Mouse (Mus musculus): ENCODE results near the gene Tnf.

The Tnf gene

DNA sequence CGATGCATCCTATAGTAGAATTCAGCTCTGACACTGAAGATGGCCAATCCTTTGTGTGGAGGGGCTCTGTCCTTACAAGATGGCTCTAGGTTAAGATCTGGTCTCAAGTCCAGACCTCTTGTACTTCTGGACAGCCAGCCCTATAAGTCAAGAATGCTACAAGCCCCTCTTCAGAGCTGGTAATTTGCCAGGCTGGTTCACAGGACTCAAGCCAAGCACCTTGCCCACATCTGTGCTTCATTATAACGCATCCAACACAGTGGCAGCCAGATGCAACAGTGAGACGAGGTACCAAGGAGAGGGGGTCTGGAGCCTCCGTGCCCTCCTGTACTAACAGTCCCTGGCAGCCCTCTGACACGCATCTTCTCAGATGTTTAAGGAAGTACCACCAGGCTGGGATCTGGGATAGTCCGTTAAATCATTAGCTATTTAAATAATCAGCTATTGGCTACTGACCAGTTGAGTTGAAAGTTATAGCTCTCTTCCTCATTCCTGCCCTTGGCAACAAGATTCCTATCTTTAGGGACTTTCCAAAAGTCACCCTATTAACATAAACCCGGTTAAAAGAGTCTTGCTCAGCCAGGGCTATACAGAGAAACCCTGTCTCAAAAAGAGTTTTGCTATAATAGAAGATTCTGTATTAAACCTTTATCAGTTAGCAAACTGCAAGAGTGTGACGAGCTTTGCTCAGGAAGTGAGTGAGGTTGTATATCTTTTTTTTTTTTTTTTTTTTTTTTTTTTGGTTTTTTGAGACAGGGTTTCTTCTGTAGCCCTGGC, 27.4 kb downstream of the Tnf start:
- no peak for DNase-seq (ENCODE audit: low read depth, low spot score)

DNA sequence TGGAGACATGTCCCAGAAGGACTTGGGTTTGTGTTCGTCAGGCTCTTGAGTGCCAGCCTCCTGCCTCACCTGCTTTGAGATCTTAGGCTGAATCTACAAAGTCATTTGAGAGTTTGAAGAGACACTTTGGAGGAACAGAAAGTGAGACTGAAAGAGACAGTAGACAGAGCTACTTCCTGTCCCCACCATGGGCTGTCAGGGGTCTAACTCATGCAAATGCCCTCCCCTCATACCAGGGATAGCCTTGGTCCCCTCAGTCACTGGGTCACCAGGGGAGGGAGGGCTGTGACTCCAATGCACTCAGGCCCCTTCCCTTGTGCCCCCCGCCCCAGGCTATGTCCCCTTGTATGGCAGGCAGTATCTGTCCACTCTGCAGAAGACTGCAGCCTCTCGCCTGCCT, 28.5 kb downstream of the Tnf start:
- no peak for DNase-seq (ENCODE audit: low read depth, low spot score)

DNA sequence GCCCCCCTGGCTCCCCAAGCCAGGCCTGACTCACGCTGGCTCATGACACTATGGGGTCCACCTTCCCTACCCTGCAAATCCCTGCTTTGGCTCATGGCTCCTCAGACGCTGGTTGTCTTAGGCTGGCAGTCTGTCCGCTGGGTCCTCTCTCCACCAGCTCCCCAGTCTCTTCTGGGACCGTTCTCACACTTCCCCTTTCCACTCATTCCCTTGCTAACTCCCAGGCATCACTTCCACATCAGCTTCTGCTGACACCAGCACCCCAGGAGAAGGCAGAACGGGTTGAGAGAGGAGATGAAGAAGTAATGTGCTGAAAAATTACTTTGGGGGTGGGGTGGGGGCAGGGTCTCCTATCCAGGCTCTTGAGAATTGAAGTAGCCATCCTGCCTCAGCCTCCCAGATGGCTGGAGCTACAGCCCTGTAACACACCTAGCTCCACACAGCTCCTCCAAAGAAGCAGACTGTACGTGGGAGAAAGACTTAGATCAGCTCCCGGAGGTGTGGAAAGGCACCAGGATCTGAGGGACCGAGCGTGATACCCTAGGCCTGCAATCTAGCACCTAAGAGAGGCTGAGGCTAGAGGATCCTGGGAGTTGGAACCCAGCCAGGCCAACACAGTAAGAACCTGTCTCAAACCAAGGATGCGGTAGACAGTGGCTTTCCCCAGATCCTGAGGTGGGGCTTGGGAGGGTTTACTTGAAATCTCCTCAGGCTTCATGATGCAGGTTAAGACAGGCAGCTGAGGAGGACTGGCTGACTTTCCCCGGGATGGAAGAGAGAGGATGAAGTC, 29.2 kb downstream of the Tnf start:
- DNase-seq (ENCODE audit: low read depth, low spot score), result no peak

GRCm38 (mm10) chr17:35168541-35169207, 33.1 kb downstream of the Tnf start:
- peak; percentile 82 for DNase-seq (ENCODE audit: low read depth, low spot score)

- no peak for DNase-seq (ENCODE audit: low read depth, low spot score)
Measured at GRCm38 (mm10) chr17:35167794-35168193, 34.0 kb downstream of the Tnf start.

GRCm38 (mm10) chr17:35166352-35167035, 35.3 kb downstream of the Tnf start:
- DNase-seq (ENCODE audit: low read depth, low spot score), result peak; percentile 97

GRCm38 (mm10) chr17:35165451-35166155, 36.2 kb downstream of the Tnf start:
- DNase-seq (ENCODE audit: low read depth, low spot score), result no peak

DNA sequence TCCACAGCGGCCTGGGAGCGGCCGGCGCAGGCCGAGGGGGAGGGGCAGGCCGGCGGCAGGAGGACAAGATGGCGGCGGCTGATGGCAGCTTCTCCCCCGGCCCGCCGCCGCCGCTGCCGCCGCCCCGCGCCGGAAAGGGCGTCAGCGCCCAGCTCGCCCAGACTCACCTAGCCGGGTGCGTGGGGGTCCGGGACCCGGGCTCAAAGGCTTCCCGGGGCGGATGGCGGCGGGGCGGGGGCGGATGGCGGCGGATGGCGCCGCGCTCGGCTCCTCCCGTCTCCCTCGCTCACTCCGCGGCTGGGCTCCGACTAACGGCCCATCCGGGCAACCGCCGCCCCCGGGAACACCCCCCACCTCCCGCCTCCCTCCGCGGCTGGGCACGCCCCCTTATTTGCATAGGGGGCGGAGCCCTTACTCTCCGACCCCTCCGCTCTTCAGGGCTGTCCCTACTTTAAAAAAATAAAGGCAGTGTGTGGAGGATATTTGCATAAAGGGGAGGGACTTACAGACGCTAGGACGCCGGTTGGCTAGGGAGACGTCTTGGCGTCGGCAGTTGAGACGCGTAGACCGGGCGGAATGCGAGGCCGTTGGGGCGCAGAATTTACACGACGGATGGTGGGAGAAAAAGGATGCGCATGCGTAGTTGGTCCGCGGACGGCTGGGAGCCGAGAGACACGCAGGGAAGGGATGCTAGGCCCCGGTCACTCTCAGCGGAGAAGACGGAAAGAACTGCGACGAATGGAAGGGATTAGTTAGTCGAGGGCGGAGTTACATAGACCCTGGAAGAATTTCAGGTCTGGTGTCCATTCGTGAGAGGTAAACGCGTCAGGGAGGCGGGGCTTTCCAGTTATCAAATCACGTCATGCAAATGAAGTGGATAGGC, 37.0 kb downstream of the Tnf start, which contains the start of gene Prrc2a:
Gene Prrc2a (minus strand): TSS at position 330 of the 883 bp plus-strand sequence.
- DNase-seq (ENCODE audit: low read depth, low spot score), result peak; percentile 100

DNA sequence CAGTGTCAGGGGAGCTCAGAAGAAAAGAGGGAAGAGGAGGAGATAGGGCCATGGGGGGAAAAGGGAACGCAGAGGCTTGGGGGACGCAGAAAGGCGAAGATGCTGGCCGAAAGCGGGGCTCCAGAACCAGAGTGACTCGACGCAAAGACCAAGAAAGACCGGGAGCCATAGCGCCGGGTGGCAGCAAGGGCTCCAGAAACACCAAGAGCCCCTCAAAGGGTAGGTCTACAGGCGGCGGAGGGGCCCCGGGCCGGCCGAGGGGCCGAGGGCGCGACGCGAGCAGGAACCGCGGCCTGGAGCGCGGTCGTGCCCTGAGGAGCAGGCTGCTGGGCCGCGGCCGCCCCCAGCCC, 37.6 kb downstream of the Tnf start:
- DNase-seq (ENCODE audit: low read depth, low spot score), result no peak

- no peak for DNase-seq (ENCODE audit: low read depth, low spot score)
Measured at GRCm38 (mm10) chr17:35163326-35164081, 38.3 kb downstream of the Tnf start.

- no peak for DNase-seq (ENCODE audit: low read depth, low spot score)
Measured at GRCm38 (mm10) chr17:35162730-35163129, 39.1 kb downstream of the Tnf start.

DNA sequence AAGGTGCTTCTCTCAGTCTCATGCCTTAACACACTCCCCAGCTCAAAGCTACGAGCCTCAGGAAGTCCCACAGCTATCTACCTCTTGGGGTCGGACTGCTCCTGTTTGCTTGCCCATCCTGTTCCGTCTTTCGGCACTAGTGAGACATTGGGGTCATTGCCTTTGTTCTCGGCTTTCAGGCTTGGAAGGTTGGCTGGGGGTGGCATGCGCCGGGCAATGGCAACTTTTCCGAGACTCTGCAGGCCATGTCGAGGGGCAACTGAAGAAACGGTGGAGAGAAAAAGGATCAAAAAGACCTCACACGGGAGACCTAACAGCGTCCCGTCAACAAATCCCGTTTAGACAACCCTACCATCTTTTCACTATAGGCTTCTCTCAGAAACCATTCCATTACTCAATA, 39.7 kb downstream of the Tnf start:
- no peak for DNase-seq (ENCODE audit: low read depth, low spot score)

DNA sequence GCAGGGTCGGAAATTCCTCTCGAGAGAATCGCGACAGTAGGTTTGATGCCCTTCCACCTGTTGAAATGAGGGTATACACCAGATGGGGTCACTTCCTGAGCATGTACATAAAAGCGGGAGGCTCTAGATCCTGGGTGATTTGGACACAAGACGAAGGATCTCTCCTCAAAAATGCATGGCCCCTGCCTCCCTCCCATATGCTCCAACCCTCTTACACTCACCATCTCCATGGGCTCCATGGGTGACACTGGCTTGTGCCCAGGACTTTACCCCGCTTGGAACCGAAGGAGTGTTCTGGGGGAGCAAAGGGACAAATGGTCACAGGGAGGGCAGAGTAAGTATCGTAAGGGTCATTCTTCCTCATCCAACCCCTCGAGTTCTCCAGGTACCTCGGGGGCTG, 40.4 kb downstream of the Tnf start:
- DNase-seq (ENCODE audit: low read depth, low spot score), result no peak

DNA sequence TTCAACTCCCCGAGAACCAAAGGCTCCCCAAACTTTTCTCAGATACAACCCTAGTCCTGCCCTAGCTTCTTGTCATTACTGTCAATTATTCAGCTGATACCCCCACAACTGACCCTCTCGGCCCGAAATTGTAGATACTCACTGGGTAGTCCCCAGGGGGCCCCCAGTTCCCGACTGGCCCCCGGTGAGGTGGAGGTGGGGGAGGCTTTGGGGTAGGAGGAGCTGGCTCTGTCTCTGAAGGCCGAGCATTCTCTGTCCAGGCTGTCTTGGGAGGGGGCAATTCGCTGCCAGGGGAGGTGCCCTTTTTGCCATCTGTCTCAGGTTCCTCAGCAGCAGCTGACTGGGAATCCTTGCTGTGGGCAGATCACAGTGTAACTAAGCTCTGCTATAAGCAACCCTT, 42.2 kb downstream of the Tnf start:
- DNase-seq (ENCODE audit: low read depth, low spot score), result no peak

DNA sequence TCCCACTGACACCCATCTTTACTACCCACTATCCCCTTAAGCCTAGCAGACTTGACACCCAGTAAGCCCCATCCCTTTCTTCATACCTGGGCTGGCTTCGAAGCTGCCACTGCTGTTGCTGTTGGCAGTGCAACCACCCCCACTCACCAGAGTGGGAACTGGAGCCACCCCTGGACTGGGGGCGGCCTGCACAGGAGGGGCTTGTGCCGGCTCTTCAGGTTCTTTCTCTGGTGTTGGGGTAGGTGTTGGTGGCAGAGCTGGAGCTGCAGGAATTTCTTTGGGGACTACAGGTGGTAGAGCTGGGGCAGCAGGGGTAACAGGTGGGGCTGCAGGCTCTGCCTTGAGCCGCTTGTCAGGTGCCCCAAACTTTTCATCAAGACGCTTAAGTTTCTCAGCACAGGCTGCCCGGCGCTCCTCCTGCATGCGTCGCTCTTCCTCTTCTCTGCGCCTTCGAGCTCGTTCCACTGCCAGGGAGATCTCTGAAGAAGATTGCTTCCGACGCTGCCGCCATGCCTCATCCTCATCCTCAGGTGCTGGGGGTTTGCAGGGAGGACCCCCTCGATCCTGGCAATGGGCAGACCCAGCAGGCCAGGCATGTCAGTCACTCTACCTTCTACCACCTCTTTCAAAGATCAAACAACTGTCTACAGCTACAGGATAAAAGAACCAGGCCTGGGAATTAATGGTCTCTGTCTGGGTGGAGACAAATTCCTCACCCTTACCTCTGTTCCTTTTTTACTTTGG, 42.8 kb downstream of the Tnf start:
- DNase-seq (ENCODE audit: low read depth, low spot score), result no peak

DNA sequence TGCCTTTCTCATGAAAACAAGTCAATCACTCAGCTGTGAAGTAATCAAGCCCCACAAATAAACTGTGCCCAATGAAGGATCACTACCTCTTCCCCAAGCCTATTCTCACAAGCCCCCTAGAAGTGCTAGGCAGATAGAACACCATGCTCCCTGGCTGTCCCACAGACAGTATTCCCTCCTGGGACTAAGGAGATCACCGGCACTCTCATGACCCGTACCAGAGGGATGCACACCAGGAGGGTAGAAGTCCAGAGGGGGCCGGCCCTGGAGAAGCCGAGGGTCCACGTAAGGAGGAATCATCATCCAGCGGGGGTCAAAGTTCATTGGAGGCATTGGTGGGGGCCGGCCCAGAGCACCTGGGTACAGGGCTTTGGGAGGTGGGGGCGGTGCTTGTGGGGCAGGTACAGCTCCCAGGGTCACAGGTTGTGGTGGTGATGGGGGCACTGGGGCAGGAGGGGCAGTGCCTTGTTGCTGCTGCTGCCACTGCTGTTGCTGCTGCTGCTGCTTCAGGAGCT, 44.1 kb downstream of the Tnf start:
- DNase-seq (ENCODE audit: low read depth, low spot score), result no peak

- DNase-seq (ENCODE audit: low read depth, low spot score), result no peak
Measured at GRCm38 (mm10) chr17:35157254-35157653, 44.6 kb downstream of the Tnf start.

DNA sequence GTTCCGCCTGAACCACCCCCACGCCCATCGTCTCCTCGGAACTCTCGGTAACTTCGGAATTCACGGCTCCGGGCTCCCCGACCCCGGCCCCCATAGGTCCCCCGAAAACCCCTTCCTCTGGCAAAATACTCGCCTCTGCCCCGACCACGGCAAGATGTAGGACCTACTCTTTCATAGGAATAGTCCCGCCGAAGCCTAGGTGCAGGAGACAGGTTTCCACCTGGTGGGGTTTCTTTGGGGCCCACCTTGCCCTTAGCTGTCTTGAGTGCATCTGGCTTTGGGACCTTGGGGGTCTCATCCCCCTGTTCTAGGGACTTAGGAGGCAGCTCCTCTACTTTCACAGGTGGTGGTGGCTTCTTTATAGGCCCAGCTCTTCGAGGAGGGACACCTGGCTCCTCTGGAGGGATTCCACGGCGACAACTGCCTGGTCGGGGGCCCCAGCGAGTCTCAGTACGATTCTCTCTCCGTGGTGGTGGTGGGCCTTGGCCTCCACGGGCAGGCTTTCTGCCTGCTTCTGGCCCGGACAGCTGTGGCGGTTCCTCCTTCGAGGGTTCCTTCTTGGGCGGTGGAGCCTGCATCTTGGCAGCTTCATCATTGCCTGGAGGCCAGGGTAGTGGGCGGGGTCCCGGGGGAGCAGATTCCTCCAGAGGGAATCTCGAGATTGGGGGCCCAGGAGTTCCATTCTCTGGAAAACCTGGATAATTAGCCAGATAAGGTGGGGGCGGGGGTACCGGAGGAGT, 45.2 kb downstream of the Tnf start:
- no peak for DNase-seq (ENCODE audit: low read depth, low spot score)

Data from R1 (cell line).